Mouse (Mus musculus) v-Abl transformed pro-B cells (cell line): ENCODE data around the gene Sertad3.

Experiments
- in situ Hi-C, 2 experiments: fragments of 400-800 bp; cut with MboI; formaldehyde crosslinking; loops; one replicate each; pipeline ENCODE4 v1.15.1; 2025; ENCODE audit not compliant: unreplicated experiment in 2 of 2

Sertad3 gene

GRCm38 (mm10) chr7:27473156-27473834 lies at the start of gene Sertad3:
Sertad3 (plus strand) TSS chr7:27473768.
- in situ Hi-C loops, result loop anchor here in 1 of 2 experiments (25.0 kb wide), 3 partner anchors 914 to 1836 kb away; partner anchors contain the start of genes B3gnt8, Hnrnpl, Med29 and Paf1

- in situ Hi-C loops, result no loop called here
Measured at GRCm38 (mm10) chr7:27427387-27427786, 46.2 kb upstream of the Sertad3 start.

GRCm38 (mm10) chr7:27428002-27428401 lies 45.6 kb upstream of the Sertad3 start:
- in situ Hi-C loops, result no loop called here

GRCm38 (mm10) chr7:27429135-27429534 lies 44.4 kb upstream of the Sertad3 start:
- in situ Hi-C loops, result no loop called here

- in situ Hi-C loops, result loop anchor here in 1 of 2 experiments (10.0 kb wide), 1 partner anchor 91 kb away; the partner anchor contains the start of gene Hipk4
Measured at GRCm38 (mm10) chr7:27433349-27433748, 40.2 kb upstream of the Sertad3 start.

- in situ Hi-C loops, result loop anchor here in 1 of 2 experiments (10.0 kb wide), 1 partner anchor 91 kb away; the partner anchor contains the start of gene Hipk4
Measured at GRCm38 (mm10) chr7:27433794-27434193, 39.8 kb upstream of the Sertad3 start.

- in situ Hi-C loops, result loop anchor here (5.0 to 10.0 kb wide), 4 partner anchors 70 to 145 kb away; partner anchors contain the start of gene Hipk4 (in 1 of the 2)
Measured at GRCm38 (mm10) chr7:27437544-27437943, 36.0 kb upstream of the Sertad3 start.

DNA sequence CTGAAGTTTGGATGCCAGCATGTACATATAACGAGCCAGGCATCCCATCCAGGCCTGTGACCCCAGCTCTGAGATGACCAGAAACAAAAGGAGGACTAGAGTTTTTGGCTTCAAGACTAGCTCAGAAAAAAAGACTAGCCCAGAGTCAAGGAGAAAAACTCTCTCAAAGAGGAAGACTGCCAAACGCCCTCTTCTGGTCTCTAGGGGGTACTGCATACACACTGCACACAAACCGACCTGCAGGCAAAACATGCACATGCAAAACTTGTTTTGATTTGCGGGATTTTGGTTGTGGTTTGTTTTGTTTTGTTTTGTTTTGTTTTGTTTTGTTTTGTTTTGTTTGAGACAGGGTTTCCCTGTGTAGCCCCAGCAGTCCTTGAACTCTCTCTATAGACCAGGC lies 33.6 kb upstream of the Sertad3 start:
- in situ Hi-C loops, result loop anchor here in 1 of 2 experiments (5.0 kb wide), 1 partner anchor 47 kb away; the partner anchor contains the start of gene Sertad1

DNA sequence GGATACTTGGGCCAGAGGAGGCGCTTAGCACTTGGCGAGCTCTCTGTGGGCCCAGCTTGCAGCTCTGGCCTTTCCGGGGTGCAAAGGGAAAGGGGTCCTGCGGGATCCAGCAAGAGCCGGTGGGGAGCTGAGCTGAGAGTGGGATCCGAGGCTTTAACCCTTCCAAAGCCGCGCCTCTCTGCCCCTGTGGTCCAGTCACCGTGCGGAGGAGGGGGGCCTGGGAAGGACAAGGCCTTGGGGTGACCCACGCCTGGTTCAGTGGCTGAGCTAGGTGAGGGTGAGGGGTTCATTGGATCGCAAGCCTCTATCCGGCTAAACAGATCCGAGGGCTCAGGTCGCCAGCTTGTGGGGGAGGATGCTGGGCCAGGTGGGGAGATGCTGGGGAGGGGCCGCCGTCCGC lies 27.5 kb upstream of the Sertad3 start:
- in situ Hi-C loops, result loop anchor here (5.0 kb wide), 1 partner anchor 89 kb away; the partner anchor contains the start of genes Gm20479 (in 2 of the 2) and Shkbp1 (in 2 of the 2)

DNA sequence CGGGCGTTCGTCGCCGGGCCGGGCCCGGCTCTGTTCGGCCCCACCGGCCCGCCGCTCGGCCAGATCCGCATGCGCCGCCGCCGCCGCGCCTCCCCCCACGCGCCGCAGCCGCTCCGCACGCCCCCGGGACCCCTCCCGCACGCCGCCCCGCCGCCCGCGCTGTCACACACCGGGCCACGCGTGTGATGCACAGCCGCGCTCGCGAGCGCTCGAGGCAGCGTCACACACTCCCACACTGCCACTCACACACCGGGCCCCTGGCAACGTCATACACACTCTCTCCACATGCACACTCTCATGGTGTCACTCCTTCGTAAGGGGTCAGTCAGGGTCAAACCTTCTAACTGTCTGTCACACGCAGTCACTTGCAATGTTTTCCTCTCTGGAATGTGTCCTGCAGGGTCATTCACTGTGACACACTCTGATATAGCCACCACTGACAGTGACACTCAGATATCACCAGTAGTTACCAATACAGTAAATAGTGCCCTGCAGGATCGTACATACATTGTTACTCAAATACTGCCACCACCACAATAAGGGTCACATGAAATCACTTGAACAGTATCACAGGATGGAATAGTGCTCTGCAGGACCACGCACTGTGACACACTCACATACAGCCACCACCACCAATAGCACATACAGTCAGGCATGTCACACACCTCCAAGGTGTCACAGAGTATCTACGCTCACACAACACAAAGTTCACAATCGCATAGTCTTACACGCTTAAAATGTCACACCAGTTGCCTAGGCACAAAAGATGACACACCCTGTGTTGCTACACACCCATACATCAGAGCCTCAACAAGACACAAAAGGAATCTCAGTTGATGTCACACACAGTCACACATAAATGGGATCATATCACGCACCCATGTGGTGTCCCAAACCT lies 26.8 kb upstream of the Sertad3 start:
- in situ Hi-C loops, result loop anchor here (5.0 kb wide), 1 partner anchor 89 kb away; the partner anchor contains the start of genes Gm20479 (in 2 of the 2) and Shkbp1 (in 2 of the 2)

DNA sequence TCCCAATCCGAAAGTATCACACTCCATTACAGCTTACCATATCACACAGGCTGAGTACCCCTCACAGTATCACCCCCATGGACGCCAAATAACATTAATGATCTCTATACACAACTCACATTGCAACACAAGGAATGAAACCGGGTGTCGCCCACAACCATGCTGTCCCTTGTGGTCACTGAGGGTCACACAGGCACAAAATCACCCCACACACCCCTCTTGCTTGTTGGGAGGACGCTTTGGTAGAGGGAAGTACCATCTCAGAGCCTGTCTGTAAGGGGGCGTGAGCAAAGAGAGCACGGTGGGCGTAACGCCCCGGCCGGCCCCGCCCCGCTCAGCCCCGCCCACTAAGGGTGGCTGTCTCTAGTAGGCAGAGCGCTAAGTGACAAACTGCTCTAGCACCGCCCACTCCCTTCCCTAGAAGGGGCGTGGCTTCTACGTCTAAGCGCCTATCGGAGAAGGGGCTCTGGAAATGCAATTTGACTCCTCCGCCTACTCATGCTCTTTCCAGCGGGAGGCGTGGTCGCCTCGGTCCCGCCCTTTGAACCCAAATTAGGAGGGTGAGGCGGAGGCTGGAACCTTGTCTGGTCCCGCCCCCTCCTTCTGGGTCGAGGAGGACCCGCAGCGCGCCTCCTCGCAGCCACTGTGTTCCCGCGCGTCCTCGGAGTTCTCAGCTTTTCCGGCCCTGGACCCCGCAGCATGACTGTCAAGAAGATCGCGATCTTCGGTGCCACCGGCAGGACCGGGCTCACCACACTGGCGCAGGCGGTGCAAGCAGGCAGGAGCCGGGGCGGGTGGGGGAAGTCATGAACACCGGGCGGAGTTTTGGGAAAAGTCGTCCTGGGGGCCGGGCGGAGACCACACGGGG lies 25.9 kb upstream of the Sertad3 start, which contains the start of the genes Sptbn4 and Blvrb:
Gene Sptbn4, minus strand, starts transcription at position 268 of the 868 bp plus-strand sequence.
Gene Blvrb, plus strand, starts transcription at position 560 of the 868 bp plus-strand sequence.
- in situ Hi-C loops, result loop anchor here (5.0 kb wide), 1 partner anchor 90 kb away; the partner anchor contains the start of genes Gm20479 (in 2 of the 2) and Shkbp1 (in 2 of the 2)

GRCm38 (mm10) chr7:27448421-27449206 lies 25.0 kb upstream of the Sertad3 start:
- in situ Hi-C loops, result loop anchor here (5.0 kb wide), 1 partner anchor 91 kb away; the partner anchor contains the start of genes Gm20479 (in 2 of the 2) and Shkbp1 (in 2 of the 2)

- in situ Hi-C loops, result loop anchor here (5.0 kb wide), 1 partner anchor 92 kb away; the partner anchor contains the start of genes Gm20479 (in 2 of the 2) and Shkbp1 (in 2 of the 2)
Measured at GRCm38 (mm10) chr7:27449256-27449862, 24.2 kb upstream of the Sertad3 start.

DNA sequence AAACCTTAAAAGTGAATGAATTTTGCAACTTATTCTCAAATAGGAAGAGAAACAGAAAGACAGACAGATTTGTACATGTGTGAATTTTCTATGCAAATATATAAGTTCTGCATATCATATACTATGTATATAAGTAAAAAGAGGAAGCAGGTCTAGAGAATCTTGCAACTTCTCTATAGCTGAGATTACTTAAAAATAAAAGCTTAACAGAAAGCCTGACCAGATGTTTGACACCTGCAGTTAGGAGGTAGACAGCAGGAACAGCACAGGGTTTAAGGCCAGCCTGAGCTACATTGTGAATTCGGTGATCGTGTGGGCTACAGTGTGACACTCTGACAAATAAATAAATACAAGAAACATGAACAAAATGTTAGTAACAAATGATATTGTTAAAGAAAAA lies 22.2 kb upstream of the Sertad3 start:
- in situ Hi-C loops, result loop anchor here in 1 of 2 experiments (25.0 kb wide), 3 partner anchors 936 to 1814 kb away; partner anchors contain the start of genes B3gnt8, Hnrnpl, Med29 and Paf1

GRCm38 (mm10) chr7:27452206-27452770 lies 21.3 kb upstream of the Sertad3 start:
- in situ Hi-C loops, result loop anchor here in 1 of 2 experiments (25.0 kb wide), 3 partner anchors 935 to 1815 kb away; partner anchors contain the start of genes B3gnt8, Hnrnpl, Med29 and Paf1

DNA sequence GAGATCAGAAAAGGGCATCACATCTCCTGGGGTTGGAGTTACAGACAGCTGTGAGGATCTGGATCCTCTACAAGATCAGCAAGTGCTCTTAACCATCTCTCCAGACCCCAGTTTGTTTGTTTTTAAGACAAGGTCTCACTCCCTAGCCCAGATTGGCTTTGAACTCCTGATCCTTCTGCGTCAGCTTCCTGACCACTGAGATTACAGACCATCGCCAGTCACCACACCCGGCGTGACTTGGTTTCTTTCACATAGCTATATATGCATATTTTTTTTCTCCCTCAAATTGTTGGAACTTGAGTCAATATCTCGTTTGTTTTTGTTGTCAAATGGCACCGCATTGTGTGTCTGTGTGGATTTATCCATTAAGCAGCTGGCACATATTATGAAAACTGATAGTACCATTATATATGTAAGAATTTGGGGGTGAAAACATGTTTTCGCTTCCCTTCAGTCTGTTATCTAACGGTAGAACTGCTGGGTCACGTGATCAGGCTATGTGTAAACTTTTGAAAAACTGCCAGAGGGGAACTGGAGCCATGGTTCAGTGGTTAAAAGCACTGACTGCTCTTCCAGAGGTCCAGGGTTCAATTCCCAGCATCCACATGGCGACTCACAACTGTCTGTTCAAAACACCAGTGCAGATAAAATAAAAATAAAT lies 19.0 kb upstream of the Sertad3 start:
- in situ Hi-C loops, result loop anchor here in 1 of 2 experiments (25.0 kb wide), 3 partner anchors 933 to 1817 kb away; partner anchors contain the start of genes B3gnt8, Hnrnpl, Med29 and Paf1

DNA sequence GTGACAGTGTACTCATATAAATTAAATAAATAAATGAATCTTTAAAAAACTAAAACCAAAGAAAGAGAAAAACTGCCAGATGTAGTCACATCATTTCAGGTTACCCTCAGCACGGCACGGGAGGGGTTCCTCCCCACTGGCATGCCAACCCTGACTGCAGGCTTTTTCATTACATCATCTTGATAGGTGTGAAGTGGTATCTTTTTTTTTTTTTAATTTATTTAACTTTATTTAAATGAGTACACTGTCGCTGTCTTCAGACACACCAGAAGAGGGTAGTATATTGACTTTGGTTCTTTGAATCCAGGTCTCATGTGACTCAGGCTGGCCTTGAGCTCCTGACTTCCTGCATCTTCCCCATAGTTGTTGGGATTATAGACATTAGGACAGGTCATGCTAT lies 18.3 kb upstream of the Sertad3 start:
- in situ Hi-C loops, result loop anchor here in 1 of 2 experiments (25.0 kb wide), 3 partner anchors 932 to 1818 kb away; partner anchors contain the start of genes B3gnt8, Hnrnpl, Med29 and Paf1
